Mouse (Mus musculus) liver, embryonic 15.5 days (tissue): ENCODE results near the gene Fstl4. TPM values are rescaled to one million over a fixed set of nuclear protein-coding genes. Genes with fewer than 3 reads are reported as not detected.

Source experiments
- ATAC-seq: fragments of 200-750 bp; cut with Nextera tagmentation; 2 replicates; pipeline ENCODE4 v1.8.0; 2017; ENCODE audit warnings: moderate number of reproducible peaks, mild to moderate bottlenecking, moderate library complexity; ENCODE audit not compliant: insufficient read depth
- H3K27ac ChIP-seq: fragments of 300-500 bp; sonication (generic); replicated peaks from 2 replicates; pipeline ENCODE4 v1.5.1; 2015; ENCODE audit warnings: mild to moderate bottlenecking, inconsistent platforms
- H3K27me3 ChIP-seq: fragments of 300-500 bp; sonication (generic); 2 replicates; pipeline ENCODE4 v1.6.1; 2015; ENCODE audit warnings: mild to moderate bottlenecking, inconsistent platforms
- H3K36me3 ChIP-seq: fragments of 300-500 bp; sonication (generic); replicated peaks from 2 replicates; pipeline ENCODE4 v1.6.1; 2015; ENCODE audit warnings: moderate library complexity, mild to moderate bottlenecking, inconsistent platforms
- H3K4me1 ChIP-seq: fragments of 300-500 bp; sonication (generic); replicated peaks from 2 replicates; pipeline ENCODE4 v1.6.1; 2015; ENCODE audit warnings: inconsistent platforms
- H3K4me2 ChIP-seq: fragments of 300-500 bp; sonication (generic); 2 replicates; pipeline ENCODE4 v1.6.1; 2015; ENCODE audit warnings: moderate library complexity, mild to moderate bottlenecking, inconsistent platforms
- H3K4me3 ChIP-seq: fragments of 300-500 bp; sonication (generic); replicated peaks from 2 replicates; pipeline ENCODE4 v1.5.1; 2015; ENCODE audit warnings: mild to moderate bottlenecking, inconsistent platforms
- H3K9ac ChIP-seq: fragments of 300-500 bp; sonication (generic); 2 replicates; pipeline ENCODE4 v1.6.1; 2015; ENCODE audit warnings: moderate library complexity, mild to moderate bottlenecking, inconsistent platforms
- H3K9me3 ChIP-seq: fragments of 300-500 bp; sonication (generic); replicated peaks from 2 replicates; pipeline ENCODE4 v1.6.1; 2016; ENCODE audit warnings: inconsistent platforms
- WGBS: fragments of 180-500 bp; shearing (Covaris S2); methylation state at CpG from one replicate; pipeline ENCODE4 v1.1.7; 2015; ENCODE audit warnings: mixed read lengths; ENCODE audit not compliant: insufficient replicate concordance; 5-methylcytosine and 5-hydroxymethylcytosine counted together
- polyA plus RNA-seq: library from polyadenylated mRNA; unstranded; fragments of >200 nt; fragmentation: Nextera tagmentation; extraction: Ambion mirVana; gene quantifications from 2 replicates; pipeline ENCODE4 v1.2.1, GENCODE M21; 2015

Gene Fstl4
- polyA plus RNA-seq, 1 experiment from 2014 or later = 0.13 TPM

GRCm38 (mm10) chr11:52744593-52745450 is 19.6 kb upstream of the Fstl4 start:
- H3K4me3 ChIP-seq = no peak overlapping the region
- no peak overlapping the region for H3K27ac ChIP-seq
- no peak overlapping the region for H3K4me2 ChIP-seq
- WGBS = 31% methylated on average over 9 of the region's 9 CpGs
- H3K9ac ChIP-seq = no peak overlapping the region
- no peaks in the 10 kb centered on the region for H3K9me3 ChIP-seq
- no peaks in the 10 kb centered on the region for H3K36me3 ChIP-seq
- no peaks in the 10 kb centered on the region for H3K4me1 ChIP-seq
- H3K27me3 ChIP-seq = no peaks in the 10 kb centered on the region
- no peak for ATAC-seq

- no peak overlapping the region for H3K4me3 ChIP-seq
- H3K36me3 ChIP-seq = no peaks in the 10 kb centered on the region
- 59% methylated on average over 7 of the region's 7 CpGs for WGBS
- H3K9me3 ChIP-seq = no peaks in the 10 kb centered on the region
- no peak overlapping the region for H3K4me2 ChIP-seq
- H3K4me1 ChIP-seq = no peaks in the 10 kb centered on the region
- H3K9ac ChIP-seq = no peak overlapping the region
- no peak overlapping the region for H3K27ac ChIP-seq
- no peaks in the 10 kb centered on the region for H3K27me3 ChIP-seq
- ATAC-seq = no peak
Observed at GRCm38 (mm10) chr11:52747206-52747605, 17.2 kb upstream of the Fstl4 start.

GRCm38 (mm10) chr11:52747766-52748456 is 16.5 kb upstream of the Fstl4 start:
- no peak overlapping the region for H3K4me2 ChIP-seq
- no peaks in the 10 kb centered on the region for H3K4me1 ChIP-seq
- no peak overlapping the region for H3K27ac ChIP-seq
- WGBS = 34% methylated on average over 6 of the region's 6 CpGs
- no peaks in the 10 kb centered on the region for H3K27me3 ChIP-seq
- no peaks in the 10 kb centered on the region for H3K9me3 ChIP-seq
- H3K4me3 ChIP-seq = no peak overlapping the region
- ATAC-seq = no peak
- H3K9ac ChIP-seq = no peak overlapping the region
- no peaks in the 10 kb centered on the region for H3K36me3 ChIP-seq

GRCm38 (mm10) chr11:52749988-52750387 is 14.4 kb upstream of the Fstl4 start:
- no peaks in the 10 kb centered on the region for H3K4me1 ChIP-seq
- no peak overlapping the region for H3K27ac ChIP-seq
- WGBS = 46% methylated on average over 6 of the region's 6 CpGs
- no peak for ATAC-seq
- no peak overlapping the region for H3K4me2 ChIP-seq
- no peaks in the 10 kb centered on the region for H3K36me3 ChIP-seq
- H3K27me3 ChIP-seq = no peaks in the 10 kb centered on the region
- no peak overlapping the region for H3K4me3 ChIP-seq
- no peaks in the 10 kb centered on the region for H3K9me3 ChIP-seq
- H3K9ac ChIP-seq = no peak overlapping the region

GRCm38 (mm10) chr11:52752524-52752923 is 11.9 kb upstream of the Fstl4 start:
- Histone ChIP-seq H3K9me3 (no peaks in the 10 kb centered on the region), H3K36me3 (no peaks in the 10 kb centered on the region), H3K4me1 (no peaks in the 10 kb centered on the region), H3K4me2 (no peak overlapping the region), H3K4me3 (no peak overlapping the region), H3K27ac (no peak overlapping the region), H3K27me3 (no peaks in the 10 kb centered on the region), H3K9ac (no peak overlapping the region)
- ATAC-seq = no peak
- 67% methylated on average over 12 of the region's 12 CpGs for WGBS

- Histone ChIP-seq H3K4me3 (no peak overlapping the region), H3K4me2 (no peak overlapping the region), H3K36me3 (no peaks in the 10 kb centered on the region), H3K9ac (no peak overlapping the region), H3K9me3 (no peaks in the 10 kb centered on the region), H3K4me1 (no peaks in the 10 kb centered on the region), H3K27me3 (no peaks in the 10 kb centered on the region), H3K27ac (no peak overlapping the region)
- no peak for ATAC-seq
- WGBS = 56% methylated on average over 4 of the region's 4 CpGs
Observed at GRCm38 (mm10) chr11:52753261-52753660, 11.2 kb upstream of the Fstl4 start.

- Histone ChIP-seq H3K9ac (no peak overlapping the region), H3K27ac (no peak overlapping the region), H3K4me3 (no peak overlapping the region), H3K36me3 (no peaks in the 10 kb centered on the region), H3K4me1 (peaks cover 9% of the 10 kb centered on the region), H3K4me2 (no peak overlapping the region), H3K9me3 (no peaks in the 10 kb centered on the region), H3K27me3 (peaks cover 44% of the 10 kb centered on the region)
- 64% methylated on average over 1 of the region's 1 CpGs for WGBS
- no peak for ATAC-seq
Observed at GRCm38 (mm10) chr11:52761800-52762199, 2.6 kb upstream of the Fstl4 start.

- Histone ChIP-seq H3K4me2 (peak overlapping the region; percentile 61), H3K36me3 (no peaks in the 10 kb centered on the region), H3K27me3 (peaks cover 56% of the 10 kb centered on the region), H3K4me1 (peaks cover 9% of the 10 kb centered on the region), H3K27ac (no peak overlapping the region), H3K4me3 (peak overlapping the region; percentile 37), H3K9me3 (no peaks in the 10 kb centered on the region), H3K9ac (no peak overlapping the region)
- 2% methylated on average over 53 of the region's 53 CpGs for WGBS
- ATAC-seq = no peak
Observed at GRCm38 (mm10) chr11:52764894-52765677, 652 bp downstream of the Fstl4 start.

GRCm38 (mm10) chr11:52765678-52766254 is 1.3 kb downstream of the Fstl4 start:
- Histone ChIP-seq H3K9ac (no peak overlapping the region), H3K36me3 (no peaks in the 10 kb centered on the region), H3K4me1 (peaks cover 9% of the 10 kb centered on the region), H3K4me3 (no peak overlapping the region), H3K4me2 (no peak overlapping the region), H3K27ac (no peak overlapping the region), H3K27me3 (peaks cover 56% of the 10 kb centered on the region), H3K9me3 (no peaks in the 10 kb centered on the region)
- 3% methylated on average over 21 of the region's 21 CpGs for WGBS
- no peak for ATAC-seq

- WGBS = 62% methylated on average over 3 of the region's 3 CpGs
- ATAC-seq = no peak
- H3K27me3 ChIP-seq = peaks cover 51% of the 10 kb centered on the region
- H3K27ac ChIP-seq = no peak overlapping the region
- H3K4me3 ChIP-seq = no peak overlapping the region
- H3K9me3 ChIP-seq = no peaks in the 10 kb centered on the region
- no peaks in the 10 kb centered on the region for H3K36me3 ChIP-seq
- H3K4me1 ChIP-seq = peaks cover 9% of the 10 kb centered on the region
- H3K4me2 ChIP-seq = no peak overlapping the region
- H3K9ac ChIP-seq = no peak overlapping the region
Observed at GRCm38 (mm10) chr11:52767921-52768320, 3.5 kb downstream of the Fstl4 start.

- H3K4me1 ChIP-seq = no peaks in the 10 kb centered on the region
- no peak overlapping the region for H3K27ac ChIP-seq
- no peaks in the 10 kb centered on the region; the same call in 1 of the 2 replicates for H3K27me3 ChIP-seq
- no peaks in the 10 kb centered on the region for H3K9me3 ChIP-seq
- no peak overlapping the region for H3K9ac ChIP-seq
- ATAC-seq = no peak
- H3K4me2 ChIP-seq = no peak overlapping the region
- H3K4me3 ChIP-seq = no peak overlapping the region
- WGBS = 40% methylated on average over 3 of the region's 3 CpGs
- H3K36me3 ChIP-seq = no peaks in the 10 kb centered on the region
Observed at GRCm38 (mm10) chr11:52773073-52773472, 8.6 kb downstream of the Fstl4 start.
